Mouse (Mus musculus) thymus, adult 2 months (tissue): ENCODE measurements around the gene 4930453N24Rik. TPM values are rescaled to one million over a fixed set of nuclear protein-coding genes. Genes with fewer than 3 reads are reported as not detected.

Experiments used
- DNase-seq: peaks from one replicate; pipeline ENCODE4 v3.0.0; 2021
- H3K27ac ChIP-seq: fragments of 200-500 bp; 2 replicates; pipeline ENCODE4 v1.5.1; 2012; ENCODE audit warnings: low read length, control low read depth; ENCODE audit not compliant: control insufficient read depth, insufficient read depth
- H3K27me3 ChIP-seq: fragments of 200-500 bp; 2 replicates; pipeline ENCODE4 v1.6.1; 2012; ENCODE audit warnings: mild to moderate bottlenecking, low read length, moderate library complexity, mixed read lengths; ENCODE audit not compliant: control insufficient read depth, insufficient read depth
- H3K36me3 ChIP-seq: fragments of 200-500 bp; 2 replicates; pipeline ENCODE4 v1.6.1; 2012; ENCODE audit warnings: mild to moderate bottlenecking, low read length, moderate library complexity; ENCODE audit not compliant: control insufficient read depth, insufficient read depth
- H3K4me1 ChIP-seq: fragments of 200-500 bp; replicated peaks from 2 replicates; pipeline ENCODE4 v1.6.1; 2012; ENCODE audit warnings: low read length; ENCODE audit not compliant: control insufficient read depth, insufficient read depth
- H3K4me3 ChIP-seq: fragments of 200-500 bp; 2 replicates; pipeline ENCODE4 v1.5.1; 2012; ENCODE audit warnings: mild to moderate bottlenecking, low read length, control low read depth, moderate library complexity; ENCODE audit not compliant: control insufficient read depth, insufficient read depth
- CTCF ChIP-seq: fragments of 200-500 bp; IDR thresholded peaks from 2 replicates; pipeline ENCODE4 v1.5.1; 2012; ENCODE audit warnings: mild to moderate bottlenecking, control low read depth, low read length, moderate library complexity, borderline replicate concordance; ENCODE audit not compliant: control insufficient read depth, poor library complexity, insufficient read depth; ENCODE audit errors: extremely low read depth
- POLR2A ChIP-seq: fragments of 200-500 bp; IDR thresholded peaks from 2 replicates; pipeline ENCODE4 v1.6.1; 2012; ENCODE audit warnings: mild to moderate bottlenecking, low read length, control low read depth, moderate library complexity; ENCODE audit not compliant: control insufficient read depth, poor library complexity, insufficient read depth; ENCODE audit errors: extremely low read depth
- WGBS: fragments of 180-500 bp; shearing (Covaris S2); methylation state at CpG from one replicate; pipeline ENCODE4 v1.1.7; 2018; 5-methylcytosine and 5-hydroxymethylcytosine counted together
- polyA plus RNA-seq: library from polyadenylated mRNA; depleted of rRNA; stranded (reverse); fragments of >200 nt; gene quantifications from 2 replicates; pipeline ENCODE4 v1.2.3, GENCODE M21; 2012

4930453N24Rik gene
- polyA plus RNA-seq, 1 experiment, result 5.5 TPM

GRCm38 (mm10) chr16:64789706-64790105 lies 18.7 kb upstream of the 4930453N24Rik start:
- Histone ChIP-seq H3K4me1 (no peaks in the 10 kb centered on the region), H3K27me3 (no peaks in the 10 kb centered on the region), H3K4me3 (no peak overlapping the region), H3K27ac (no peak overlapping the region), H3K36me3 (peaks cover 24% of the 10 kb centered on the region)
- 94% methylated on average over 3 of the region's 3 CpGs for WGBS
- TF ChIP-seq POLR2A, result no peak
- no peak for TF ChIP-seq CTCF
- DNase-seq, result no peak

GRCm38 (mm10) chr16:64775516-64775915 lies 4.6 kb upstream of the 4930453N24Rik start:
- TF ChIP-seq CTCF (no peak), POLR2A (no peak)
- WGBS, result 93% methylated on average over 1 of the region's 1 CpGs
- Histone ChIP-seq H3K4me1 (no peaks in the 10 kb centered on the region), H3K36me3 (no peaks in the 10 kb centered on the region), H3K4me3 (no peak overlapping the region), H3K27me3 (no peaks in the 10 kb centered on the region), H3K27ac (no peak overlapping the region)
- no peak for DNase-seq

DNA sequence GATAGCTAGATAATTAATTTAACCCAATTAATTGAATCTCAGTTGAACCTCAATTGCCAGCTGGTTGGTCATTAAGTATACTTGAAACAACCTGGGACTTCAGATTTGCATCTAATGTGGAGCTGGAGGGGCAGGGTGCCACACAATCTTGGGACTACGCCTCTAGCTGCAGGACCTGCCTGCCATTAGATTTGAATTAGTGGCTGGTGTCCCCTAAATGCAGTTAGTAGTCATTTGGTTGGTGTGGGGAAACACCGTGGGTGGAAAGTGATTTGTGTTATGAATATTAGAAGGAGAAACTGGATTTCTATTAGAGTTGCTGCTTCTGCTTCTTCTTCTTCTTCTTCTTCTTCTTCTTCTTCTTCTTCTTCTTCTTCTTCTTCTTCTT lies 464 bp upstream of the 4930453N24Rik start:
- WGBS, result 90% methylated on average over 2 of the region's 2 CpGs

GRCm38 (mm10) chr16:64766696-64767300 lies 4.2 kb downstream of the 4930453N24Rik start:
- Histone ChIP-seq H3K27me3 (no peaks in the 10 kb centered on the region), H3K4me1 (0 out of 2 replicates have a peak, but pooled peaks cover 2% of the 10 kb centered on the region), H3K27ac (no peak overlapping the region; the same call in 1 of the 2 replicates), H3K4me3 (no peak overlapping the region), H3K36me3 (peaks cover 21% of the 10 kb centered on the region)
- no peak for DNase-seq
- WGBS, result 71% methylated on average over 8 of the region's 8 CpGs
- TF ChIP-seq POLR2A, result no peak
- no peak for TF ChIP-seq CTCF

More for the DNA sequence above, 464 bp upstream of the 4930453N24Rik start:
- H3K4me1 ChIP-seq, result 0 out of 2 replicates have a peak, but pooled peaks cover 2% of the 10 kb centered on the region
- TF ChIP-seq CTCF (no peak), POLR2A (no peak)
- no peak overlapping the region for H3K4me3 ChIP-seq
- H3K27ac ChIP-seq, result no peak overlapping the region
- no peaks in the 10 kb centered on the region for H3K36me3 ChIP-seq
- no peak for DNase-seq
- H3K27me3 ChIP-seq, result no peaks in the 10 kb centered on the region

- whole genome bisulfite sequencing, result 7% methylated on average over 1 of the region's 1 CpGs
- peaks cover 10% of the 10 kb centered on the region for H3K36me3 ChIP-seq
- TF ChIP-seq POLR2A, result no peak
- TF ChIP-seq CTCF, result no peak
- DNase-seq, result no peak
- no peak overlapping the region; the same call in 1 of the 2 replicates for H3K27ac ChIP-seq
- H3K4me3 ChIP-seq, result no peak overlapping the region
- peaks cover 16% of the 10 kb centered on the region for H3K4me1 ChIP-seq
- H3K27me3 ChIP-seq, result no peaks in the 10 kb centered on the region
These were observed 11.7 kb downstream of the 4930453N24Rik start for GRCm38 (mm10) chr16:64759245-64759626.

DNA sequence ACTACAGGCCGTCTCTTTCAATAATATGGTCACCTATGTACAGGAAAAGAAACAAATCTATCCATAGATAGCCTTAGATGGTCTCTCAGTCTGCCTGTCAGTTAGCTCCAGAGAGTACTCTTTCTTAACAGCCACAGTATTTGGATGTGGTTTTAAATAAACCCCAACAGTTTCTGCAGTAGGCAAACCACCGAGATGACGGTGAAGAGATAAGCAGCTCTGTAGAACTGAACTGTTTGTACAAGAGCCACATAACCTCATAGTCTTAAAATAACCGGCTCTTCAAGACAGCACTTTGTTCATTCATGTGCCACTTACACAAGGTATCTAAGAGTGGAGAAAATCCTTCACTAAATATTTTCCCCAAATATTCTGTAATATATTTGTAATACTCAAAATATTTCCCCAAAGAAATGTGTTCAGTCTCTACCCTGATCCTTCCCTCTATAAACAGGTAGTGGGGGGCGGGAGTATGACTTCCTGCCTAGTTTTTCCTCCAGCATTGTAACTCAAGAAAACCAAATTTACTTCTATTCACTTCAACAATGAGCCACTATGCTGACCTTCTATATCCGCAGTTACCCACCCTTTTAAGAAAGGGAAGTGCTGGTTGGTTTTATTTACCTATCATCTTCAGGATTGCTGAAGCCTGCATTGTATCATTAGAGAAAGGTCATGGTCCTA lies 12.3 kb downstream of the 4930453N24Rik start:
- peak; percentile 51 for DNase-seq
- TF ChIP-seq POLR2A, result no peak
- no peak for TF ChIP-seq CTCF
- no peak overlapping the region for H3K4me3 ChIP-seq
- peaks cover 10% of the 10 kb centered on the region for H3K36me3 ChIP-seq
- WGBS, result 2% methylated on average over 6 of the region's 6 CpGs
- H3K27ac ChIP-seq, result peak overlapping the region; percentile 88; the same call in 1 of the 2 replicates
- peaks cover 16% of the 10 kb centered on the region for H3K4me1 ChIP-seq
- H3K27me3 ChIP-seq, result no peaks in the 10 kb centered on the region
